8 mouse cellular contexts compared by ENCODE assay signal in the genomic region with DNA sequence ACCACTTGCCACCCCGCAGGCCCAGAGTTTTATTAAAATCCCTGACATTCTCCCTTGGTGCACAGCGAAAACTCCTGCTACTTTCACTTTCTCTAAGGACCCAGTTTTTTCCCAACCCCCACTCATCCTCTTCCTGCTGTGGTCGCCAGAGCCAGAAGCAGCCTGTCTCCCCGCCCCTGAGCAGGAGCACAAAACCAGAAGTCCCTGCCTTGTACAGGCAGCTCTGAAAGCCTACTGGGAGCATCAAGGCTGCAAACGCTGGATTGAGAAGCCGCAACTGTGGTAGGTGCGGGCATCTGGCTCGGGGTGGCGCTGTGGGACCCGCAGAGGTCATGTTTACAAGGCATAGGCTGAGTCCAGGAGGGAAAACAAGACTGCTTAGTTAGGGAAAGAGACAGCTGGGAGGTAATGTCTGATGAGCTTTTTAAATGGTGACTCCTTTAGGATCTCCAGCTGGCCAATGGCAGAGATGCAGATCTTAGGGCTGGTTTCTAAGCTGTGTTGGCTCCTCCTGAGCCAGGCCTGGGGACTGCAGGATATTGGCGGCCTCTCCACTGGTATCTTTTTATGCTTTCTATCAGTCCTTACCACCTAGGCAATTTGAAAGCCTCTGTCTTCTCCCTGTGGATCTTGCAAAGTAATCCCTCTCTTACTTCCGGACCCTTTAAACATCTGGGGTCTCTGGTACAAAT. TPM values are rescaled to one million over a fixed set of nuclear protein-coding genes. Genes with fewer than 3 reads are reported as not detected.
DNase-seq lines count a peak whose midpoint lies in the region; ATAC-seq lines count a peak whose summit lies in the region.

No protein-coding gene starts in this region.

- DNase-seq in embryo, embryonic 10 days (ENCODE audit: low spot score), result peak; percentile 73
- DNase-seq in gastrocnemius, postnatal 14 days, result peak; percentile 81
- DNase-seq in left cerebral cortex, postnatal 10 days (ENCODE audit: extremely low spot score in 1 of 2, low spot score in 2 of 2), result peak; percentile 73 to 86
- peak; percentile 68 for DNase-seq in right cerebral cortex, postnatal 25 days
- peak; percentile 82 to 83 for DNase-seq in urinary bladder, postnatal 4 days (ENCODE audit: low spot score in 2 of 2)

- peak; percentile 76 for ATAC-seq in activated CD4-positive, CD25-positive, alpha-beta regulatory T cell, adult 4 months
- ATAC-seq in inflammation-experienced regulatory T-cells, adult 6 months, result peak; percentile 84
- peak; percentile 97 for ATAC-seq in megakaryocyte-erythroid progenitor cell, adult 5-6 weeks (replicated peaks; ENCODE audit: low FRiP score, low TSS enrichment, poor library complexity, severe bottlenecking)

- intact Hi-C loops in gastrocnemius, postnatal 14 days (cut with DNase I; ENCODE audit: low total_unique reads), result no loop called here
- intact Hi-C loops in left cerebral cortex, postnatal 10 days (cut with DNase I), result no loop called here

RNA-seq across cellular contexts. Expression of a gene that starts 1.5 kb away (rescaled TPM):
- 10 to 100 TPM; 17.0 to 20.8 TPM for polyA plus RNA-seq in activated CD4-positive, CD25-positive, alpha-beta regulatory T cell, adult 4 months (2017; shearing (Covaris generic))
- total RNA-seq in gastrocnemius, postnatal 14 days (2021), result 1 to 10 TPM; 2.5 to 2.7 TPM
- polyA plus RNA-seq in inflammation-experienced regulatory T-cells, adult 6 months (2017; shearing (Covaris generic)), result 10 to 100 TPM; 21.5 to 47.1 (median 22.1) TPM
- 1 to 10 TPM; 3.0 to 3.4 TPM for total RNA-seq in left cerebral cortex, postnatal 10 days (2021)
- 6.1 and 7.9 TPM in 2 replicates for total RNA-seq in megakaryocyte-erythroid progenitor cell, adult 5-6 weeks (2014; fragmentation: Nextera tagmentation)
- 5.8 and 12.1 TPM in 2 replicates for total RNA-seq in megakaryocyte-erythroid progenitor cell, adult 5-6 weeks (2017)

RNA-seq across cellular contexts. Expression of a gene that starts 22.7 kb away (rescaled TPM):
- polyA plus RNA-seq in activated CD4-positive, CD25-positive, alpha-beta regulatory T cell, adult 4 months (2017; shearing (Covaris generic)), result under 1 TPM in 1 of 2 experiments, not detected in 1; 0.15 TPM
- total RNA-seq in gastrocnemius, postnatal 14 days (2021), result not detected
- polyA plus RNA-seq in inflammation-experienced regulatory T-cells, adult 6 months (2017; shearing (Covaris generic)), result under 1 TPM in 1 of 3 experiments, not detected in 2; 0.77 TPM
- not detected for total RNA-seq in left cerebral cortex, postnatal 10 days (2021)
- total RNA-seq in megakaryocyte-erythroid progenitor cell, adult 5-6 weeks (2014; fragmentation: Nextera tagmentation), result not detected in 2 replicates
- not detected in 2 replicates for total RNA-seq in megakaryocyte-erythroid progenitor cell, adult 5-6 weeks (2017)

RNA-seq across cellular contexts. Expression of a gene that starts 39.6 kb away (rescaled TPM):
- polyA plus RNA-seq in activated CD4-positive, CD25-positive, alpha-beta regulatory T cell, adult 4 months (2017; shearing (Covaris generic)), result 10 to 100 TPM; 35.6 to 41.4 TPM
- 1 to 10 TPM; 2.4 to 3.0 TPM for total RNA-seq in gastrocnemius, postnatal 14 days (2021)
- 100 to 1,000 TPM in 1 of 3 experiments, 10 to 100 TPM in 2; 33.0 to 109 (median 34.2) TPM for polyA plus RNA-seq in inflammation-experienced regulatory T-cells, adult 6 months (2017; shearing (Covaris generic))
- 1 to 10 TPM; 1.6 to 2.5 TPM for total RNA-seq in left cerebral cortex, postnatal 10 days (2021)
- total RNA-seq in megakaryocyte-erythroid progenitor cell, adult 5-6 weeks (2014; fragmentation: Nextera tagmentation), result 10.1 and 14.4 TPM in 2 replicates
- 36.7 and 70.1 TPM in 2 replicates for total RNA-seq in megakaryocyte-erythroid progenitor cell, adult 5-6 weeks (2017)

Comparison
In these comparisons a context has a peak if more than half of its experiments do, and no peak if none do; other contexts are left out.
1. Peak in every context shown above with its lines: DNase-seq and ATAC-seq.